Mouse (Mus musculus): ENCODE measurements at regions not wholly inside any gene's neighbourhood (a gene's known extent, or its start where the extent isn't known, plus 50 kb on each side); places are given as distances from the start of the nearest gene placed in this dataset.

- DNase-seq (ENCODE audit: low spot score) (no peak), ATAC-seq (replicated peaks; ENCODE audit: low FRiP score) (no peak)
- Histone ChIP-seq H3K27ac (ENCODE audit: low read depth, low read length) (no peak overlapping the region), H3K4me2 (ENCODE audit: low read depth, low read length, severe bottlenecking) (0 out of 2 replicates have a peak overlapping the region, but pooled peaks have one; percentile 26), H3K27me3 (ENCODE audit: control insufficient read depth, insufficient read depth, low read length) (peaks cover 15% of the 10 kb centered on the region), H3K4me3 (ENCODE audit: low read depth, low read length) (no peak overlapping the region), H3K9ac (ENCODE audit: low read length) (no peak overlapping the region; the same call in 1 of the 2 replicates), H3K4me1 (replicated peaks; ENCODE audit: control insufficient read depth, insufficient read depth, low read length) (peaks cover 8% of the 10 kb centered on the region), H3K9me3 (ENCODE audit: control insufficient read depth, low read length) (no peaks in the 10 kb centered on the region), H3K36me3 (ENCODE audit: control insufficient read depth, insufficient read depth, low read length) (no peaks in the 10 kb centered on the region)
- under 1% methylated on average over 13 of the region's 13 CpGs for WGBS
These were observed 147.6 kb upstream of the Zc3h12a start for GRCm38 (mm10) chr4:125275259-125275658.

GRCm38 (mm10) chr4:125270951-125271350 lies 143.3 kb upstream of the Zc3h12a start:
- WGBS: 66% methylated on average over 14 of the region's 14 CpGs
- Histone ChIP-seq H3K9me3 (ENCODE audit: control insufficient read depth, low read length) (no peaks in the 10 kb centered on the region), H3K9ac (ENCODE audit: low read length) (no peak overlapping the region), H3K27ac (ENCODE audit: low read depth, low read length) (no peak overlapping the region), H3K4me3 (ENCODE audit: low read depth, low read length) (no peak overlapping the region), H3K27me3 (ENCODE audit: control insufficient read depth, insufficient read depth, low read length) (peaks cover 11% of the 10 kb centered on the region), H3K36me3 (ENCODE audit: control insufficient read depth, insufficient read depth, low read length) (no peaks in the 10 kb centered on the region), H3K4me1 (replicated peaks; ENCODE audit: control insufficient read depth, insufficient read depth, low read length) (peaks cover 8% of the 10 kb centered on the region), H3K4me2 (ENCODE audit: low read depth, low read length, severe bottlenecking) (no peak overlapping the region)
- ATAC-seq (replicated peaks; ENCODE audit: low FRiP score) (no peak), DNase-seq (ENCODE audit: low spot score) (no peak)

- Histone ChIP-seq H3K4me2 (ENCODE audit: low read depth, low read length, severe bottlenecking) (no peak overlapping the region), H3K4me1 (replicated peaks; ENCODE audit: control insufficient read depth, insufficient read depth, low read length) (no peaks in the 10 kb centered on the region), H3K9me3 (ENCODE audit: control insufficient read depth, low read length) (no peaks in the 10 kb centered on the region), H3K27ac (ENCODE audit: low read depth, low read length) (no peak overlapping the region), H3K36me3 (ENCODE audit: control insufficient read depth, insufficient read depth, low read length) (no peaks in the 10 kb centered on the region), H3K4me3 (ENCODE audit: low read depth, low read length) (no peak overlapping the region), H3K9ac (ENCODE audit: low read length) (no peak overlapping the region), H3K27me3 (ENCODE audit: control insufficient read depth, insufficient read depth, low read length) (no peaks in the 10 kb centered on the region; the same call in 1 of the 2 replicates)
- ATAC-seq (replicated peaks; ENCODE audit: low FRiP score): no peak
- DNase-seq (ENCODE audit: low spot score): no peak
- 93% methylated on average over 1 of the region's 1 CpGs for WGBS
These were observed 138.6 kb upstream of the Zc3h12a start for GRCm38 (mm10) chr4:125266212-125266611.

- Histone ChIP-seq H3K4me2 (ENCODE audit: low read depth, low read length, severe bottlenecking) (no peak overlapping the region), H3K27me3 (ENCODE audit: control insufficient read depth, insufficient read depth, low read length) (no peaks in the 10 kb centered on the region; the same call in 1 of the 2 replicates), H3K9ac (ENCODE audit: low read length) (no peak overlapping the region), H3K4me1 (replicated peaks; ENCODE audit: control insufficient read depth, insufficient read depth, low read length) (0 out of 2 replicates have a peak, but pooled peaks cover 2% of the 10 kb centered on the region), H3K4me3 (ENCODE audit: low read depth, low read length) (no peak overlapping the region), H3K36me3 (ENCODE audit: control insufficient read depth, insufficient read depth, low read length) (no peaks in the 10 kb centered on the region), H3K9me3 (ENCODE audit: control insufficient read depth, low read length) (no peaks in the 10 kb centered on the region), H3K27ac (ENCODE audit: low read depth, low read length) (no peak overlapping the region)
- 7% methylated on average over 5 of the region's 5 CpGs for WGBS
- DNase-seq (ENCODE audit: low spot score): peak; percentile 85
- no peak for ATAC-seq (replicated peaks; ENCODE audit: low FRiP score)
These were observed 137.9 kb upstream of the Zc3h12a start for GRCm38 (mm10) chr4:125265575-125265974.

- H3K4me2 ChIP-seq (ENCODE audit: low read depth, low read length, severe bottlenecking): no peak overlapping the region
- 0 out of 2 replicates have a peak, but pooled peaks cover 2% of the 10 kb centered on the region for H3K4me1 ChIP-seq (replicated peaks; ENCODE audit: control insufficient read depth, insufficient read depth, low read length)
- H3K9ac ChIP-seq (ENCODE audit: low read length): no peak overlapping the region
- no peaks in the 10 kb centered on the region for H3K9me3 ChIP-seq (ENCODE audit: control insufficient read depth, low read length)
- ATAC-seq (replicated peaks; ENCODE audit: low FRiP score): no peak
- no peak overlapping the region for H3K27ac ChIP-seq (ENCODE audit: low read depth, low read length)
- no peaks in the 10 kb centered on the region; the same call in 1 of the 2 replicates for H3K27me3 ChIP-seq (ENCODE audit: control insufficient read depth, insufficient read depth, low read length)
- H3K4me3 ChIP-seq (ENCODE audit: low read depth, low read length): no peak overlapping the region
- no peaks in the 10 kb centered on the region for H3K36me3 ChIP-seq (ENCODE audit: control insufficient read depth, insufficient read depth, low read length)
- DNase-seq (ENCODE audit: low spot score): no peak
- WGBS: 24% methylated on average over 7 of the region's 7 CpGs
These were observed 137.4 kb upstream of the Zc3h12a start for GRCm38 (mm10) chr4:125265065-125265464.

- Histone ChIP-seq H3K27ac (ENCODE audit: low read depth, low read length) (no peak overlapping the region), H3K9me3 (ENCODE audit: control insufficient read depth, low read length) (no peaks in the 10 kb centered on the region), H3K36me3 (ENCODE audit: control insufficient read depth, insufficient read depth, low read length) (no peaks in the 10 kb centered on the region), H3K4me1 (replicated peaks; ENCODE audit: control insufficient read depth, insufficient read depth, low read length) (0 out of 2 replicates have a peak, but pooled peaks cover 5% of the 10 kb centered on the region), H3K9ac (ENCODE audit: low read length) (no peak overlapping the region), H3K4me2 (ENCODE audit: low read depth, low read length, severe bottlenecking) (no peak overlapping the region), H3K27me3 (ENCODE audit: control insufficient read depth, insufficient read depth, low read length) (no peaks in the 10 kb centered on the region; the same call in 1 of the 2 replicates), H3K4me3 (ENCODE audit: low read depth, low read length) (no peak overlapping the region)
- ATAC-seq (replicated peaks; ENCODE audit: low FRiP score): no peak
- DNase-seq (ENCODE audit: low spot score): no peak
- WGBS: 50% methylated on average over 8 of the region's 8 CpGs
These were observed 133.9 kb upstream of the Zc3h12a start for GRCm38 (mm10) chr4:125261547-125261946.

GRCm38 (mm10) chr4:125259306-125259705 lies 131.7 kb upstream of the Zc3h12a start:
- no peak overlapping the region for H3K27ac ChIP-seq (ENCODE audit: low read depth, low read length)
- DNase-seq (ENCODE audit: low spot score) (no peak), ATAC-seq (replicated peaks; ENCODE audit: low FRiP score) (no peak)
- no peaks in the 10 kb centered on the region for H3K36me3 ChIP-seq (ENCODE audit: control insufficient read depth, insufficient read depth, low read length)
- H3K27me3 ChIP-seq (ENCODE audit: control insufficient read depth, insufficient read depth, low read length): no peaks in the 10 kb centered on the region
- no peak overlapping the region; the same call in 1 of the 2 replicates for H3K9ac ChIP-seq (ENCODE audit: low read length)
- 45% methylated on average over 10 of the region's 10 CpGs for WGBS
- H3K9me3 ChIP-seq (ENCODE audit: control insufficient read depth, low read length): no peaks in the 10 kb centered on the region
- H3K4me1 ChIP-seq (replicated peaks; ENCODE audit: control insufficient read depth, insufficient read depth, low read length): 0 out of 2 replicates have a peak, but pooled peaks cover 5% of the 10 kb centered on the region
- H3K4me2 ChIP-seq (ENCODE audit: low read depth, low read length, severe bottlenecking): no peak overlapping the region
- no peak overlapping the region for H3K4me3 ChIP-seq (ENCODE audit: low read depth, low read length)

GRCm38 (mm10) chr4:125257916-125258315 lies 130.3 kb upstream of the Zc3h12a start:
- Histone ChIP-seq H3K27me3 (ENCODE audit: control insufficient read depth, insufficient read depth, low read length) (no peaks in the 10 kb centered on the region), H3K4me3 (ENCODE audit: low read depth, low read length) (no peak overlapping the region), H3K27ac (ENCODE audit: low read depth, low read length) (no peak overlapping the region), H3K9me3 (ENCODE audit: control insufficient read depth, low read length) (no peaks in the 10 kb centered on the region), H3K4me1 (replicated peaks; ENCODE audit: control insufficient read depth, insufficient read depth, low read length) (0 out of 2 replicates have a peak, but pooled peaks cover 5% of the 10 kb centered on the region), H3K9ac (ENCODE audit: low read length) (no peak overlapping the region), H3K4me2 (ENCODE audit: low read depth, low read length, severe bottlenecking) (no peak overlapping the region), H3K36me3 (ENCODE audit: control insufficient read depth, insufficient read depth, low read length) (no peaks in the 10 kb centered on the region)
- 64% methylated on average over 6 of the region's 6 CpGs for WGBS
- ATAC-seq (replicated peaks; ENCODE audit: low FRiP score) (no peak), DNase-seq (ENCODE audit: low spot score) (no peak)

- H3K4me3 ChIP-seq (ENCODE audit: low read depth, low read length): no peak overlapping the region
- H3K9me3 ChIP-seq (ENCODE audit: control insufficient read depth, low read length): no peaks in the 10 kb centered on the region
- no peak overlapping the region for H3K9ac ChIP-seq (ENCODE audit: low read length)
- DNase-seq (ENCODE audit: low spot score) (no peak), ATAC-seq (replicated peaks; ENCODE audit: low FRiP score) (no peak)
- 87% methylated on average over 3 of the region's 3 CpGs for WGBS
- no peaks in the 10 kb centered on the region for H3K27me3 ChIP-seq (ENCODE audit: control insufficient read depth, insufficient read depth, low read length)
- H3K4me1 ChIP-seq (replicated peaks; ENCODE audit: control insufficient read depth, insufficient read depth, low read length): no peaks in the 10 kb centered on the region
- H3K4me2 ChIP-seq (ENCODE audit: low read depth, low read length, severe bottlenecking): no peak overlapping the region
- no peak overlapping the region for H3K27ac ChIP-seq (ENCODE audit: low read depth, low read length)
- H3K36me3 ChIP-seq (ENCODE audit: control insufficient read depth, insufficient read depth, low read length): no peaks in the 10 kb centered on the region
These were observed 125.5 kb upstream of the Zc3h12a start for GRCm38 (mm10) chr4:125253161-125253560.
